Mouse (Mus musculus) cortical plate, adult 2 months (tissue): ENCODE results near the gene R3hdm2.

Experiments
- CTCF ChIP-seq: fragments of 200-500 bp; IDR thresholded peaks from 2 replicates; pipeline ENCODE4 v1.5.1; 2011; ENCODE audit warnings: mild to moderate bottlenecking, control low read depth, low read length; ENCODE audit not compliant: insufficient read depth; ENCODE audit errors: extremely low read depth
- POLR2A ChIP-seq: fragments of 200-500 bp; IDR thresholded peaks from 2 replicates; pipeline ENCODE4 v1.6.1; 2011; ENCODE audit warnings: mild to moderate bottlenecking, low read length, control low read depth; ENCODE audit not compliant: insufficient read depth; ENCODE audit errors: extremely low read depth

DNA sequence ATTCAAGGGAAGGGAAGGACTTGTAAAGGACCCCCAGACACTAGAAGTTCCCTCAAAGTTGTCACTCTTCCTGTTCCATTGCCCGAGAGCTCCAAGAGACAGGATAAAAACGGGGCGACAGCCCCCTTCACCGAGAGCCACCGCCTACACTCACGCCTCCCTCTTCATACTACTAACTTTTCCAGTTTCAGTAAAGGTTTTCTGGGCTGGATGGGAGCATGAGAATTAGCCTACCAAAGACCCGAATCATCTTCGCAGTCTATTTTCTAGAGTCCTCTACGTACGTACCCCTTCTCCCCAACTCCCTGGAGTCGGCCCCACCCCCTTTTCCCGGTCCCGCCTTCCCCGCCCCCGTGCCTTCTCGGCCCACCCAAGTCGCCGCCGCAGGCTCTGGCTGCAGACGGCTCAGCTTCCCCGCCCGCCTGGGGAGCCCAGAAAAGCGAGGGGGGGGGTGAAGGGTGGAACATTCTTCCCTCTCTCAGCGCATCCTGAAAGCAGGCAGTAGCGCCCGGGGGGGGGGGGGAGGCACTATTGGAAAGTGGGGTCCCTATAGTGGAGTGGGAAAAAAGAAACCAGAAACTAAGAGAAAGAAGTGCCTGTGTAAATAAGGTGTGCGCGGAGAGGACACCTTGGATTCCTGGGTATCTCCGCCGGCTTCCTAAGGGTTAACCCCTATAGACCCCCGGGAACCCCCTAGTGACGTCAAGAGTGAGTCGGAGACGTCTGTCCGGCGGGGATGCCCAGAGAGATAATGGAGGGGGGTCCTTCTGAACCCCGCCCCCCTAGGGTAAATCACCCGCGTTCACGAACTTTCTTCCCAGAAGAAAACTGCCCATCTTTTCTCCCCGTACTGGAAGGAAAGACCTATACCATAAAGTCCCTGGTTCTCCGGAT, 40.2 kb upstream of the R3hdm2 start:
- TF ChIP-seq POLR2A = no peak
- TF ChIP-seq CTCF = no peak
